Mouse (Mus musculus) liver, postnatal 0 days (tissue): ENCODE data around the gene Xpo6. TPM values are rescaled to one million over a fixed set of nuclear protein-coding genes. Genes with fewer than 3 reads are reported as not detected.
A peak's percentile ranks its signal among the peaks of the same experiment; 100 is the strongest.

ENCODE experiments used
- ATAC-seq: fragments of 200-750 bp; cut with Nextera tagmentation; 2 replicates; pipeline ENCODE4 v1.8.0; 2017; ENCODE audit warnings: mild to moderate bottlenecking, moderate library complexity
- DNase-seq: peaks from one replicate; pipeline ENCODE4 v3.0.0-alpha.2; 2016
- H3K27ac ChIP-seq: fragments of 300-500 bp; sonication (generic); 2 replicates; pipeline ENCODE4 v1.5.1; 2014; ENCODE audit warnings: antibody characterized with exemption, moderate library complexity, mild to moderate bottlenecking, low read depth
- H3K27me3 ChIP-seq: fragments of 300-500 bp; sonication (generic); 2 replicates; pipeline ENCODE4 v1.6.1; 2014; ENCODE audit warnings: low read length, control low read depth, mixed read lengths; ENCODE audit not compliant: insufficient read depth
- H3K36me3 ChIP-seq: fragments of 300-500 bp; sonication (generic); replicated peaks from 2 replicates; pipeline ENCODE4 v1.6.1; 2014; ENCODE audit warnings: mild to moderate bottlenecking, control low read depth, low read length, moderate library complexity, mixed read lengths; ENCODE audit not compliant: insufficient read depth
- H3K4me1 ChIP-seq: fragments of 300-500 bp; sonication (generic); 2 replicates; pipeline ENCODE4 v1.6.1; 2014; ENCODE audit warnings: antibody characterized with exemption, mild to moderate bottlenecking, control low read depth; ENCODE audit not compliant: insufficient read depth
- H3K4me2 ChIP-seq: fragments of 300-500 bp; sonication (generic); 2 replicates; pipeline ENCODE4 v1.6.1; 2014; ENCODE audit warnings: low read depth, mild to moderate bottlenecking, low read length, moderate library complexity, mixed read lengths
- H3K4me3 ChIP-seq: fragments of 300-500 bp; sonication (generic); 2 replicates; pipeline ENCODE4 v1.5.1; 2014; ENCODE audit warnings: low read depth, low read length
- H3K9ac ChIP-seq: fragments of 300-500 bp; sonication (generic); replicated peaks from 2 replicates; pipeline ENCODE4 v1.6.1; 2014; ENCODE audit warnings: mild to moderate bottlenecking, moderate library complexity
- H3K9me3 ChIP-seq: fragments of 300-500 bp; sonication (generic); 2 replicates; pipeline ENCODE4 v1.6.1; 2016; ENCODE audit warnings: mild to moderate bottlenecking, control low read depth, low read length, mixed read lengths
- CTCF ChIP-seq: sonication (generic); IDR thresholded peaks from 2 replicates; pipeline ENCODE4 v1.5.1; 2016; ENCODE audit warnings: antibody characterized with exemption, low read depth
- EP300 ChIP-seq: IDR thresholded peaks from 2 replicates; pipeline ENCODE4 v1.6.1; 2016; ENCODE audit warnings: antibody characterized with exemption, low read depth, mild to moderate bottlenecking
- WGBS: fragments of 180-500 bp; shearing (Covaris S2); extraction: QIAGEN DNeasy Blood & Tissue Kit; methylation state at CpG from one replicate; pipeline ENCODE4 v1.1.7; 2014; ENCODE audit not compliant: insufficient replicate concordance; 5-methylcytosine and 5-hydroxymethylcytosine counted together
- polyA plus RNA-seq: library from polyadenylated mRNA; unstranded; fragments of >200 nt; fragmentation: Nextera tagmentation; extraction: Ambion mirVana; gene quantifications from 2 replicates; pipeline ENCODE4 v1.2.1, GENCODE M21; 2015

The Xpo6 gene
- 12.7 and 15.1 TPM in 2 replicates for polyA plus RNA-seq

- no peaks in the 10 kb centered on the region; the same call in 1 of the 2 replicates for H3K36me3 ChIP-seq
- H3K4me2 ChIP-seq, result peak within 1 kb of the TSS; percentile 89
- peak; percentile 99 for DNase-seq
- peaks cover 21% of the 10 kb centered on the region for H3K4me1 ChIP-seq
- peak; percentile 97 for ATAC-seq
- peak within 1 kb of the TSS; percentile 89 for H3K4me3 ChIP-seq
- no peaks in the 10 kb centered on the region for H3K27me3 ChIP-seq
- TF ChIP-seq CTCF (peak; percentile 23; the same call in 1 of the 2 replicates), EP300 (no peak)
- H3K27ac ChIP-seq, result peak within 1 kb of the TSS; percentile 93
- under 1% methylated on average over 41 of the region's 57 CpGs for WGBS
- peak within 1 kb of the TSS; percentile 98 for H3K9ac ChIP-seq
- no peaks in the 10 kb centered on the region for H3K9me3 ChIP-seq
These were observed at the start of gene Xpo6 for GRCm38 (mm10) chr7:126200178-126200996. Gene Xpo6, minus strand, starts transcription at chr7:126200501.

GRCm38 (mm10) chr7:126249986-126250385 is 49.7 kb upstream of the Xpo6 start:
- no peak overlapping the region for H3K9ac ChIP-seq
- ATAC-seq (no peak), DNase-seq (no peak)
- WGBS, result 76% methylated on average over 3 of the region's 3 CpGs
- no peak overlapping the region for H3K27ac ChIP-seq
- H3K27me3 ChIP-seq, result no peaks in the 10 kb centered on the region
- TF ChIP-seq CTCF (no peak), EP300 (no peak)
- no peaks in the 10 kb centered on the region for H3K36me3 ChIP-seq
- H3K4me2 ChIP-seq, result no peak overlapping the region
- H3K4me3 ChIP-seq, result no peak overlapping the region
- H3K4me1 ChIP-seq, result no peaks in the 10 kb centered on the region
- H3K9me3 ChIP-seq, result no peaks in the 10 kb centered on the region

- Histone ChIP-seq H3K36me3 (no peaks in the 10 kb centered on the region), H3K4me1 (no peaks in the 10 kb centered on the region), H3K4me2 (no peak overlapping the region), H3K27ac (no peak overlapping the region), H3K9ac (no peak overlapping the region), H3K4me3 (no peak overlapping the region), H3K9me3 (no peaks in the 10 kb centered on the region), H3K27me3 (no peaks in the 10 kb centered on the region)
- ATAC-seq, result no peak
- WGBS, result 68% methylated on average over 5 of the region's 5 CpGs
- TF ChIP-seq CTCF, result no peak
- TF ChIP-seq EP300, result no peak
- DNase-seq, result no peak
These were observed 48.8 kb upstream of the Xpo6 start for GRCm38 (mm10) chr7:126249146-126249545.

- WGBS, result 53% methylated on average over 15 of the region's 17 CpGs
- Histone ChIP-seq H3K27me3 (no peaks in the 10 kb centered on the region), H3K4me2 (no peak overlapping the region), H3K4me1 (no peaks in the 10 kb centered on the region; the same call in 1 of the 2 replicates), H3K27ac (no peak overlapping the region), H3K36me3 (no peaks in the 10 kb centered on the region), H3K4me3 (no peak overlapping the region), H3K9me3 (no peaks in the 10 kb centered on the region), H3K9ac (no peak overlapping the region)
- ATAC-seq, result no peak
- no peak for DNase-seq
- TF ChIP-seq CTCF (no peak), EP300 (no peak)
These were observed 48.4 kb upstream of the Xpo6 start for GRCm38 (mm10) chr7:126248641-126249141.

GRCm38 (mm10) chr7:126248088-126248487 is 47.8 kb upstream of the Xpo6 start:
- Histone ChIP-seq H3K9ac (no peak overlapping the region), H3K4me1 (no peaks in the 10 kb centered on the region; the same call in 1 of the 2 replicates), H3K27ac (no peak overlapping the region), H3K9me3 (no peaks in the 10 kb centered on the region), H3K27me3 (no peaks in the 10 kb centered on the region), H3K4me2 (no peak overlapping the region), H3K36me3 (no peaks in the 10 kb centered on the region), H3K4me3 (no peak overlapping the region)
- no peak for DNase-seq
- TF ChIP-seq CTCF (no peak), EP300 (no peak)
- WGBS, result 9% methylated on average over 6 of the region's 6 CpGs
- ATAC-seq, result no peak

- H3K27ac ChIP-seq, result no peak overlapping the region
- ATAC-seq, result no peak
- H3K9ac ChIP-seq, result no peak overlapping the region
- 45% methylated on average over 6 of the region's 6 CpGs for WGBS
- DNase-seq, result no peak
- H3K4me2 ChIP-seq, result no peak overlapping the region
- H3K4me3 ChIP-seq, result no peak overlapping the region
- H3K4me1 ChIP-seq, result no peaks in the 10 kb centered on the region; the same call in 1 of the 2 replicates
- H3K36me3 ChIP-seq, result no peaks in the 10 kb centered on the region
- no peaks in the 10 kb centered on the region for H3K27me3 ChIP-seq
- TF ChIP-seq EP300 (no peak), CTCF (no peak)
- H3K9me3 ChIP-seq, result no peaks in the 10 kb centered on the region
These were observed 44.0 kb upstream of the Xpo6 start for GRCm38 (mm10) chr7:126244168-126244750.
